Mouse (Mus musculus): Measurements from ENCODE around the gene Kctd21.

DNA sequence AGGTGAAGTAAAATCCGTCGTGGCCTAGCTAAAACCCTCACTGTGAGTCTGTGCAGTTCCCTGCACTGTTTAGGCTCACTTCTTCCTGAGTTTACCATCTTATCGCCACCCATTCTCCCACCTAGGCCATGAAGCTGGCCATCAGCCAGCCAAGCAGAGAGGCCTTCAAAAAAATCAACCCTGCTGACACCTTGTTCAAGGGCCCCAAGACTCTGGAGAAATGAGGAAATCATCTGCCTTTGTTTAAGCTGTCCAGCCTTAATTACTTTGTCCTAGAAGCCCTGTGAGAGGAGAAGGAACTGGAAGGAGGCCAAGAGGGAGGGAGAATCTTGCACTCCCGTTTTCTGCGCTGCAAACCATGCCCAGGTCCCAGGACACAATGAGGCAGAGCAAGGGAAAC is 24.1 kb downstream of the Kctd21 start:
- TF ChIP-seq CTCF (IDR thresholded peaks at IDR 0.05; ENCODE audit: extremely low read depth, insufficient read length, insufficient replicate concordance, low read depth, low read length) (no peak), POLR2A (IDR thresholded peaks at IDR 0.05; ENCODE audit: low read depth, low read length) (no peak)

Data from small intestine, adult 2 months (tissue).